Mouse (Mus musculus) olfactory bulb, adult 2 months (tissue): Measurements from ENCODE around the gene Atn1. TPM values are rescaled to one million over a fixed set of nuclear protein-coding genes. Genes with fewer than 3 reads are reported as not detected.
A peak's percentile ranks its signal among the peaks of the same experiment; 100 is the strongest.

ENCODE experiments used
- H3K27ac ChIP-seq: fragments of 200-500 bp; 2 replicates; pipeline ENCODE4 v1.5.1; 2012; ENCODE audit warnings: low read depth, low read length; ENCODE audit not compliant: insufficient read depth
- H3K4me1 ChIP-seq: fragments of 200-500 bp; 2 replicates; pipeline ENCODE4 v1.6.1; 2012; ENCODE audit warnings: low read length; ENCODE audit not compliant: control insufficient read depth, insufficient read depth
- H3K4me3 ChIP-seq: fragments of 200-500 bp; 2 replicates; pipeline ENCODE4 v1.5.1; 2012; ENCODE audit warnings: mild to moderate bottlenecking, low read depth, low read length, moderate library complexity; ENCODE audit not compliant: insufficient read depth
- CTCF ChIP-seq: fragments of 200-500 bp; IDR thresholded peaks from 2 replicates; pipeline ENCODE4 v1.5.1; 2012; ENCODE audit warnings: low read depth, mild to moderate bottlenecking, low read length, moderate library complexity; ENCODE audit not compliant: insufficient read depth
- POLR2A ChIP-seq: fragments of 200-500 bp; IDR thresholded peaks from 2 replicates; pipeline ENCODE4 v1.6.1; 2012; ENCODE audit warnings: mild to moderate bottlenecking, low read depth, low read length, moderate library complexity; ENCODE audit not compliant: insufficient read depth
- WGBS: fragments of 180-500 bp; shearing (Covaris S2); methylation state at CpG from one replicate; pipeline ENCODE4 v1.1.7; 2018; 5-methylcytosine and 5-hydroxymethylcytosine counted together
- polyA plus RNA-seq: library from polyadenylated mRNA; stranded (reverse); fragments of >200 nt; gene quantifications from 2 replicates; pipeline ENCODE4 v1.2.4, GENCODE M21; 2012; ENCODE audit warnings: low replicate concordance; ENCODE audit not compliant: missing spikeins, insufficient read depth, insufficient read length

Atn1 gene
- polyA plus RNA-seq, 1 experiment = not detected

DNA sequence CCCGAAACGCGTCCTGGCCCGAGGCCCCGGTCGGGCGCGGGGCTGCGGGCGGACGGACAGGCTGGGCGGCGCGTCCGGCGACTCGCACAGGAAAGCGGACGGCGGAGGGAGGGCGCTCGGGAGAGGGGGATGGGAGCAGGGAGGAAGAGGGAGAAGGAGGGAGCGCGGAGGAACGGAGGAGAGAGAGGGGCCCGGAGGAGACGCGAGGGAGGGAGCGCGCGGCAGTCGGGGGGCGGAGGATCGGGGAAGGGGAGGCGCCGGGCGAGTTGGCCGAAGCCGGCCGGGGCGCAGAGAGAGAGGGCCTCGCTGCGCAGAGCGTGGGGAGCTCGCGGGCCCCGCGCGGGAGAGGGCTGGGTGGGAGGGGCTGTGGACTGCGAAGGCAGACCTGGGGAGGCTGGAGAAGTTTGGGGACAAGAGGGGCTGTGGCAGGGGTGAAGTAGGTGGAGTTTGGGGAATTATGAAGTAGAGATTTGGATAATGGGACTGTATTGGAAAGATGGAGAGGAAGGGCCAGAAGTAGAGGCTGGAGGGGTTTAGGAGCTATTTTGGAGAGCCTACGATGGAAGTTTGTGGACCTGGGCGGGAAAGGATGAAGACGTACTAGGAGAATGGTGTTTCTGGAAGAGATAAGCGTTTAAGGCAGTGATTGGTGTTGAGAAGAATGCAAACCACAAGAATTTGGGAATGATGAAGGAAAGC is 477 bp upstream of the Atn1 start:
- Histone ChIP-seq H3K4me1 (peaks cover 22% of the 10 kb centered on the region), H3K27ac (peak overlapping the region; percentile 91), H3K4me3 (peak overlapping the region; percentile 98)
- TF ChIP-seq POLR2A (peak; percentile 37; the same call in 1 of the 2 replicates), CTCF (no peak)
- under 1% methylated on average over 51 of the region's 54 CpGs for WGBS

DNA sequence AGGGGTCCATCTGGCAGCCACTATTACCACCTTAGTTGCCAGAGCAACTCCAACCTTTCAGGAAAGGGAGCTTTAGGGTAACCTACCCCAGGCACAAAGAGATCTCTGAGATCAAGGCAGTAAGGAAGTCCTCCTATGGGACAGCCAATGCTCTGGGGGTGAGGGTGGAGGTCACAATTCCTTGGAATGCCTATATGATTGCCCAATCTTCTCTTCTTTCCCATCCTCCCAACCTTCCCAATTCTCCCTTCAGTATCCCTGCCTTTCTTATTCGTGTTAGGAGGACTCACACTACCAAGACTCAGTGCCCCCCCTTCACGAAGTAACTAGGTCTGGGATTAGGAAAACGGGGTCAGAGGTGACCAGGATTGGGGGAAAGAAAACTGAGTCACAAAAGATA is 1.0 kb downstream of the Atn1 start:
- WGBS = 3% methylated on average over 3 of the region's 3 CpGs
- peaks cover 22% of the 10 kb centered on the region for H3K4me1 ChIP-seq
- TF ChIP-seq CTCF (no peak), POLR2A (no peak)
- H3K4me3 ChIP-seq = peak overlapping the region; percentile 98
- peak overlapping the region; percentile 80; the same call in 1 of the 2 replicates for H3K27ac ChIP-seq

DNA sequence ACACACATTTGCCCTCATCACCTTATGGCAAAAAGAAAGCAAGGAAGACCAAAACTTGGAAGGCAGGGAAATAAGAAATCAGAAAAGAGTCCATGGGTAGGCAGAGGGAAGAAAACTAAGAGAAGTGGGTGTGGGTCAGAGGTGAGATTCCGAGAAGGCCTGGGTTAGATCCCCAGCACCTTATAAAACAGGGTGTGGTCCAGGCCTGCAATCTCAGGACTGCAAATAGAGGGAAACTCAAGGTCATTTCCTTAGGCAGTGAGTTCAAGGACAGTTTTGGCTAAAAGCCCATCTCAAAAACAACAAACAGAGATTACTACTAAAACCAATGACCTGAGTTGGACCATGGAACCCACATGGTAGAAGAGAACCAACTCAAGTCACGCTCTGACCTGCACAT is 2.5 kb downstream of the Atn1 start:
- TF ChIP-seq CTCF (no peak), POLR2A (no peak)
- WGBS = 91% methylated on average over 2 of the region's 2 CpGs
- Histone ChIP-seq H3K4me1 (peaks cover 20% of the 10 kb centered on the region), H3K27ac (no peak overlapping the region), H3K4me3 (no peak overlapping the region)

DNA sequence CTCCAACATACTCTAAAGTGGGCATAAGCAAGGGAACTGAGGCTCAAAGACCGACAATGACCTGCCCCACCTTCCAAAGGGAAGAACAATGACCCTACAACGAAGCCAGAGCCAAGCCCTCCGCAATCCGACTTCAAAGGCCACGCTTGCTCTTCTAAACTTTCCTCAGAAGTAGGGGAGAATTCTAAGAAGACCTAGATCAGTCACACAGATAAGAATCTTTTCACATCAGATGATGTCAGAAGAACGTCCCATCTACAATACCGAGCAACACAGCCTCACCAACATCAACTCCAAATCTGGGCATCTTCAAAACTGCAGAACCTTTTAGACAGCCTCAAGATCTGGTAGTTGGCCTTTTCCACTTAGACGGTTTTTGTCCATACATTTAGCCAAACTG is 5.9 kb downstream of the Atn1 start:
- no peak overlapping the region for H3K27ac ChIP-seq
- peaks cover 26% of the 10 kb centered on the region for H3K4me1 ChIP-seq
- TF ChIP-seq POLR2A = no peak
- TF ChIP-seq CTCF = no peak
- H3K4me3 ChIP-seq = no peak overlapping the region
- WGBS = 79% methylated on average over 8 of the region's 8 CpGs

DNA sequence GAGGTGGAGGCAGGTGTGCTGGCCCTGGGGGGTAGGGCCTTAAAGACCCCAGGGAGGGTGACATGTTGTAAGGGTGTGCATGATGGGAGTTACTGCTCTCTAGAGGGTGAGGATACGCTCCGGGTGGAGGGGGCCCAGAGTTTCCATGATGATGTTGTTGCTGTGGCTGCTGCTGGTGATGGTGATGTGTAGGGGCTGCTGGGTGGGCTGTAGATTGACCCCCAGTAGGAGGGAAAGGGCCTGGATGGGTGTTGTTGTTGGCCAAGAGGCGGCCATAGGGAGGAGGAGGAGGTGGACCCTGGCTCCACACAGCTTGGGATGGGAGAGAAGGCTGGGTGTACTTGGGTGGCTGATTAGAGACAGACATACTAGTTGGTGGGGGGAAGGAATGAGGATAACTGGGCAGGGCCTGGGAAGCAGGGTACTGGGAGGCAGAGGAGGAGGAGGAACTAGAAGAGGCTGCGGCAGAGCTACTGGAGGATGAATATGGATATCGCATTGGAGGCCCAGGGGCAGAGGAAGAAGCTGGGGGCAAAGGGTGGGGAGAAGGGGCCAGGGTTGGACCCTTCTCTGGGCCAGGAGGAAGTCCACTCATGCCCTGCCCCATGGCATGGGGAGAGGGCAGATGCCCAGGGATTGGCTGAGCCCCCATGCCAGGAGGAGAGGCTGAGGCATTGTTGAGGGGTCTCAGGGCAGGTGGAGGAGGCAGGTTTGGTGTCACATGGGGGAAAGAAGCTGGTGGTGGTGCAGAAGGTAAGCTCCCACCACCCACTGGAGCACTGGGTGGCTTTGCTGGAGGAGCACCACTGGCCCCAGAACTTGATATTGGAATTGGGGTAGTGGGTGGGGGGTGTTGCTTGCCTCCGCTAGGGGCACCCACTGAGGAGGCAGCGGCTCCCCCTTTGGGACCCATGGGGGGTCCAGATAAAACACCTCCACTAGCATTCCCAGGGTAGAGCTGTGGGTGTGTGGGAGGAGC is 9.4 kb downstream of the Atn1 start:
- TF ChIP-seq CTCF = no peak
- no peak for TF ChIP-seq POLR2A
- Histone ChIP-seq H3K27ac (peak overlapping the region; percentile 76; the same call in 1 of the 2 replicates), H3K4me1 (peaks cover 40% of the 10 kb centered on the region), H3K4me3 (no peak overlapping the region)
- 60% methylated on average over 7 of the region's 7 CpGs for WGBS

DNA sequence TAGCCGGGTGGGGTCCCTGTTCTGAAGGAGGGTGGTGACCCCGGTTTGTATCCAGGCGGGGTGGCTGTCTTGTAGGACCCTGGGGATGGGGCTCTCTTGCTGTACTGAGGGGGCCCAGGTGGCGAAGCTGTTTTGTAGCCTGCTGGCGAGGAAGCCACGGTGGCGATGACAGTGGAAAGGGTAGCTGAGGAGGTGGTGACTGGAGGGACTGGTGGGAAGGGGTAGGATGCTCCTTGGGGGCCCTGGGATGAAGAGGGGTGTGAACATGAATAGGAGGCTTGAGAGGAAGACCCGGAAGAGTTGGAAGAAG is 10.1 kb downstream of the Atn1 start:
- peaks cover 43% of the 10 kb centered on the region for H3K4me1 ChIP-seq

DNA sequence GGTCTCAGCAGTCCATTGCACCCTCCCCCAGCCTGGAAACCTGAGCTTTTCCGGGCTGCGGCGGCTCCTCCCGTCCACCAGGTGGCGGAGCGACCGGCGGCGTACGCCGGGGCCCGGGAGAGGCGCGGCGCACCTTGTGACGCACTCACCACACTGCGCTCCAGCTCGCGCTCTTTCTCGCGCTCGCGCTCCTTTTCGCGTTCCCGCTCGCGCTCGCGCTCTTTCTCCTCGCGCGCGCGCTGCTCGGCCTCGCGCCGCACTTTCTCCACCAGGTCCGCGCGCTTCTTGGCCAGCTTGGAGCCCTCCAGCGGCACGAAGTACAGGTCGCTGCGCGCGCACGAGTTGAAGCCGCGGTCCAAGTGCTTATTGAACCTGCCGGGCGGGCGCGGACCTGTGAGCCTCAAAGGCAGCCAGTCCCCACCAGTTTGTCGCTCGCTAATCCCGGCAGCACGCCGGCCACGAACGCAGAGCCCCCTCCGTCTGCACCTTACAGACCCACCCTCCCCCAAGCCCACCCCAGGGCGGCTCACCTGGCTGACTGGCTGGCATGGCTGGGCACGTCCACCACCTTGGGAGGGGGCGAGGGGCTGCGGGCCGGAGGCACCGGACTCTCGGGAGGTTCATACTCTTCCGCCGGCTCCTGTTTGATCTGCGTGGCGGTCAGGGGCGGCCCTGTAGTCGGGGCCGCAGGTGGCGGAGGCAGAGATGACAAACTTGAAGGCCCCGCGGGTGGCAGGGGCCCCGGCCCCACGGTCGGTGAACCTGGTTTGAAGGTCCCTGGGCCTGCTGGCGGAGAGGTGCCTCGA is 10.6 kb downstream of the Atn1 start:
- TF ChIP-seq POLR2A (peak; percentile 73), CTCF (peak; percentile 87)
- Histone ChIP-seq H3K4me1 (peaks cover 43% of the 10 kb centered on the region), H3K4me3 (peak overlapping the region; percentile 60), H3K27ac (peak overlapping the region; percentile 76)
- under 1% methylated on average over 85 of the region's 85 CpGs for WGBS

More for the DNA sequence above, 10.1 kb downstream of the Atn1 start:
- Histone ChIP-seq H3K27ac (peak overlapping the region; percentile 76), H3K4me3 (peak overlapping the region; percentile 60)
- TF ChIP-seq POLR2A (no peak), CTCF (no peak)
- WGBS = 9% methylated on average over 8 of the region's 8 CpGs

DNA sequence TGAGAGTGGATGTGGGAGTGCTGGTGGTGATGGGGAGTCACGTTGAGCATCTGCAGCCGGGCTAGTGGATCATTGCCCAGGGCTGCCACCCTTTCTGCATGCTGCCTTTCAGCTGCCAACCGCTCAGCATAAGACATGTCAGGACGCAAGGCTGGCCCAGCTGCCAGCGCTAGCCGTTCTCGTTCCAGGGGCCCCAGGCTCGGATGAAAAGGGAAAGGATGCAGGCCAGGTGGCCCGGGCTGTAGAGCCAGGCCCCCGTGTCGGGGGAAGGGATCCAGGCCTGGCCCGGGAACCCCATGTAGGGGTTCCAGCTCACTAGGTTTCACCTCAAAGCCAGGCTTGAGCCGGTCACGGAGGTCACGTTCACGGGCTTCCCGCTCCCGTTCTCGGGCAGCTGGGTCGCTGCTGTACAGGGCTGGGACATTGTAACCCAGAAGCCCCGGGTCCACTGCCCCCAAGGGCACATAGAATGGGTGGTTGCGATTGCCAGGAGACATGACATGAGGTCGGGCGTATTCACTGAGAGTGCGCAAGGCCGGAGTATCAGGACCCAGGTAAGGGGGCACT is 11.5 kb downstream of the Atn1 start:
- peak overlapping the region; percentile 60 for H3K4me3 ChIP-seq
- no peak for TF ChIP-seq CTCF
- no peak for TF ChIP-seq POLR2A
- 65% methylated on average over 26 of the region's 26 CpGs for WGBS

More for the DNA sequence above, 11.5 kb downstream of the Atn1 start:
- Histone ChIP-seq H3K4me1 (peaks cover 46% of the 10 kb centered on the region), H3K27ac (peak overlapping the region; percentile 13; the same call in 1 of the 2 replicates)
